Mouse (Mus musculus): ENCODE measurements around the gene Nfkb1.

Nfkb1 gene

GRCm38 (mm10) chr3:135699523-135700264 lies 8.3 kb upstream of the Nfkb1 start:
- DNase-seq = no peak

GRCm38 (mm10) chr3:135698466-135698975 lies 7.2 kb upstream of the Nfkb1 start:
- no peak for DNase-seq

GRCm38 (mm10) chr3:135696262-135696661 lies 4.9 kb upstream of the Nfkb1 start:
- DNase-seq = no peak

- DNase-seq = no peak
Measured at GRCm38 (mm10) chr3:135692999-135693398, 1.7 kb upstream of the Nfkb1 start.

- peak; percentile 53 to 54 for DNase-seq
Measured at GRCm38 (mm10) chr3:135690568-135691190, 668 bp downstream of the Nfkb1 start.

GRCm38 (mm10) chr3:135689773-135690567 lies 1.4 kb downstream of the Nfkb1 start:
- DNase-seq = no peak

GRCm38 (mm10) chr3:135688970-135689772 lies 2.2 kb downstream of the Nfkb1 start:
- DNase-seq = no peak

GRCm38 (mm10) chr3:135687965-135688364 lies 3.4 kb downstream of the Nfkb1 start:
- DNase-seq = no peak

- DNase-seq = no peak
Measured at GRCm38 (mm10) chr3:135686419-135686818, 4.9 kb downstream of the Nfkb1 start.

GRCm38 (mm10) chr3:135683275-135683674 lies 8.1 kb downstream of the Nfkb1 start:
- no peak for DNase-seq

GRCm38 (mm10) chr3:135682240-135682639 lies 9.1 kb downstream of the Nfkb1 start:
- DNase-seq = no peak

- DNase-seq = no peak
Measured at GRCm38 (mm10) chr3:135681272-135681783, 10.0 kb downstream of the Nfkb1 start.

- no peak for DNase-seq
Measured at GRCm38 (mm10) chr3:135680213-135680843, 11.0 kb downstream of the Nfkb1 start.

GRCm38 (mm10) chr3:135677064-135677463 lies 14.3 kb downstream of the Nfkb1 start:
- DNase-seq = no peak

GRCm38 (mm10) chr3:135676364-135676763 lies 15.0 kb downstream of the Nfkb1 start:
- no peak for DNase-seq

GRCm38 (mm10) chr3:135675480-135675879 lies 15.9 kb downstream of the Nfkb1 start:
- no peak for DNase-seq

- DNase-seq = no peak
Measured at GRCm38 (mm10) chr3:135674716-135675392, 16.5 kb downstream of the Nfkb1 start.

GRCm38 (mm10) chr3:135673695-135674094 lies 17.7 kb downstream of the Nfkb1 start:
- DNase-seq = peak; percentile 78 to 85

- DNase-seq = no peak
Measured at GRCm38 (mm10) chr3:135673041-135673440, 18.3 kb downstream of the Nfkb1 start.

- no peak for DNase-seq
Measured at GRCm38 (mm10) chr3:135672135-135672534, 19.2 kb downstream of the Nfkb1 start.

- no peak for DNase-seq
Measured at GRCm38 (mm10) chr3:135670869-135671268, 20.5 kb downstream of the Nfkb1 start.
